Mouse (Mus musculus): ENCODE measurements around the gene Tradd.

- TF ChIP-seq TAL1 (conservative IDR thresholded peaks at IDR 0.05; ENCODE audit: low read depth, low read length) (no peak), CTCF (IDR thresholded peaks at IDR 0.05; ENCODE audit: low read depth, low read length) (no peak)
Observed at GRCm38 (mm10) chr8:105223850-105224249, 40.6 kb downstream of the Tradd start.

Measured in G1E (cell line).